Mouse (Mus musculus) MEL (cell line): ENCODE results near the gene Ccdc106.

Experiments used
- CTCF ChIP-seq, 3 experiments: IDR thresholded peaks in 2 of 3; conservative IDR thresholded peaks in 1 of 3; 2 replicates each; pipeline ENCODE4 v1.5.1; 2011 to 2012; ENCODE audit warnings: low read length in 3 of 3, low read depth in 2 of 3, mild to moderate bottlenecking in 2 of 3, improper control_type of control experiment in 1 of 3, inconsistent platforms in 1 of 3, mixed read lengths in 1 of 3, moderate library complexity in 1 of 3; ENCODE audit not compliant: control insufficient read depth in 1 of 3, insufficient read depth in 1 of 3, poor library complexity in 1 of 3, severe bottlenecking in 1 of 3
- EP300 ChIP-seq, 2 experiments: IDR thresholded peaks; 2 replicates each; pipeline ENCODE4 v1.6.1; 2011; ENCODE audit warnings: improper control_type of control experiment in 2 of 2, low read length in 2 of 2, low read depth in 1 of 2, mild to moderate bottlenecking in 1 of 2
- GATA1 ChIP-seq: IDR thresholded peaks from 2 replicates; pipeline ENCODE4 v1.6.1; 2011; ENCODE audit warnings: low read depth, low read length, improper control_type of control experiment
- MAFK ChIP-seq: IDR thresholded peaks from 2 replicates; pipeline ENCODE4 v1.6.1; 2011; ENCODE audit warnings: low read depth, mild to moderate bottlenecking, low read length, improper control_type of control experiment, borderline replicate concordance
- MEF2A ChIP-seq: IDR thresholded peaks from 2 replicates; pipeline ENCODE4 v1.6.1; 2014; ENCODE audit warnings: low read depth, mild to moderate bottlenecking, inconsistent platforms, low read length, improper control_type of control experiment; ENCODE audit not compliant: poor library complexity, insufficient replicate concordance, severe bottlenecking; ENCODE audit errors: extremely low read depth
- POLR2A ChIP-seq, 2 experiments: IDR thresholded peaks; 2 replicates each; pipeline ENCODE4 v1.6.1; 2011 to 2012; ENCODE audit warnings: low read length in 2 of 2, mild to moderate bottlenecking in 2 of 2, control low read depth in 1 of 2, improper control_type of control experiment in 1 of 2, low read depth in 1 of 2, moderate library complexity in 1 of 2; ENCODE audit not compliant: control insufficient read depth in 1 of 2, insufficient read depth in 1 of 2, poor library complexity in 1 of 2
- POLR2AphosphoS2 ChIP-seq: IDR thresholded peaks from 2 replicates; pipeline ENCODE4 v1.6.1; 2011; ENCODE audit warnings: low read length, improper control_type of control experiment
- TCF12 ChIP-seq: IDR thresholded peaks from 2 replicates; pipeline ENCODE4 v1.6.1; 2014; ENCODE audit warnings: low read depth, mild to moderate bottlenecking, inconsistent platforms, low read length, improper control_type of control experiment, moderate library complexity
- USF1 ChIP-seq: IDR thresholded peaks from 2 replicates; pipeline ENCODE4 v1.6.1; 2014; ENCODE audit warnings: low read depth, mild to moderate bottlenecking, inconsistent platforms, low read length, improper control_type of control experiment, moderate library complexity
- ZC3H11A ChIP-seq: IDR thresholded peaks from 2 replicates; pipeline ENCODE4 v1.6.1; 2012; ENCODE audit warnings: low read depth, mild to moderate bottlenecking, inconsistent platforms, low read length, improper control_type of control experiment

DNA sequence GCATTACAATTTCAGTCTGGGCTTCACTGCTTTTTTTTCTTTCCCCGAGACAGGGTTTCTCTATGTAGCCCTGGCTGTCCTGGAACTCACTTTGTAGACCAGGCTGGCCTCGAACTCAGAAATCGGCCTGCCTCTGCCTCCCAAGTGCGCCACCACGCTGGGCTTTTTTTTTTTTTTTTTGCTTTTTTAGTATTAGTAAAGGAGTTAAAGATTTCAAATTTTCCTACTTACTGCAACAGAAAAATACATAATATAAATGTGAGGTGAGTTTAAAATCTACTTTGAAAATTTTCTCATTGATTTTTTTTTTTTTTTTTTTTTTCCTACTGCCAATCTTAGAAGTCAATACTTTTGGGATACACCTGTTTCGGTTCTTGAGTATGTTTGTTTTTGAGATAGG lies 44.5 kb downstream of the Ccdc106 start:
- TF ChIP-seq POLR2AphosphoS2 (no peak), CTCF (IDR thresholded peaks at IDR 0.05 in 2 of 3, conservative IDR thresholded peaks at IDR 0.05 in 1 of 3; ENCODE audit: control insufficient read depth in 1 of 3, insufficient read depth in 1 of 3, low read depth in 2 of 3, low read length in 3 of 3, poor library complexity in 1 of 3, severe bottlenecking in 1 of 3) (no peak), USF1 (no peak), MEF2A (no peak), POLR2A (IDR thresholded peaks at IDR 0.05; ENCODE audit: control insufficient read depth in 1 of 2, insufficient read depth in 1 of 2, low read depth in 1 of 2, low read length in 2 of 2, poor library complexity in 1 of 2) (no peak), GATA1 (no peak), ZC3H11A (no peak), MAFK (no peak), TCF12 (no peak), EP300 (IDR thresholded peaks at IDR 0.05; ENCODE audit: low read depth in 1 of 2, low read length in 2 of 2) (no peak)
